Mouse (Mus musculus) heart, postnatal 0 days (tissue): ENCODE results near the gene Gm26741. TPM values are rescaled to one million over a fixed set of nuclear protein-coding genes. Genes with fewer than 3 reads are reported as not detected.

ENCODE experiments used
- ATAC-seq: fragments of 200-750 bp; cut with Nextera tagmentation; 2 replicates; pipeline ENCODE4 v1.8.0; 2017; ENCODE audit warnings: low read depth, moderate number of reproducible peaks, moderate library complexity; ENCODE audit not compliant: insufficient read depth
- DNase-seq: peaks from one replicate; pipeline ENCODE4 v3.0.0-alpha.2; 2016; ENCODE audit warnings: low spot score
- H3K27ac ChIP-seq: fragments of 300-500 bp; sonication (generic); 2 replicates; pipeline ENCODE4 v1.5.1; 2014; ENCODE audit warnings: low read depth, mild to moderate bottlenecking
- H3K27me3 ChIP-seq: fragments of 300-500 bp; sonication (generic); 2 replicates; pipeline ENCODE4 v1.6.1; 2014; ENCODE audit warnings: low read length, mixed read lengths; ENCODE audit not compliant: control insufficient read depth, insufficient read depth
- H3K36me3 ChIP-seq: fragments of 300-500 bp; sonication (generic); replicated peaks from 2 replicates; pipeline ENCODE4 v1.6.1; 2014; ENCODE audit warnings: low read length, mixed read lengths; ENCODE audit not compliant: control insufficient read depth, insufficient read depth
- H3K4me1 ChIP-seq: fragments of 300-500 bp; sonication (generic); 2 replicates; pipeline ENCODE4 v1.6.1; 2014; ENCODE audit warnings: antibody characterized with exemption; ENCODE audit not compliant: control insufficient read depth, insufficient read depth
- H3K4me2 ChIP-seq: fragments of 300-500 bp; sonication (generic); 2 replicates; pipeline ENCODE4 v1.6.1; 2014; ENCODE audit warnings: low read depth, mild to moderate bottlenecking, low read length, moderate library complexity
- H3K4me3 ChIP-seq: fragments of 300-500 bp; sonication (generic); 2 replicates; pipeline ENCODE4 v1.5.1; 2014; ENCODE audit warnings: low read depth, low read length
- H3K9ac ChIP-seq: fragments of 300-500 bp; sonication (generic); replicated peaks from 2 replicates; pipeline ENCODE4 v1.6.1; 2014; ENCODE audit warnings: low read depth, low read length, mixed read lengths
- H3K9me3 ChIP-seq: fragments of 300-500 bp; sonication (generic); replicated peaks from 2 replicates; pipeline ENCODE4 v1.6.1; 2016; ENCODE audit warnings: low read length; ENCODE audit not compliant: control insufficient read depth
- CTCF ChIP-seq: IDR thresholded peaks from 2 replicates; pipeline ENCODE4 v1.5.1; 2016; ENCODE audit warnings: antibody characterized with exemption, control low read depth, low read depth
- EP300 ChIP-seq: IDR thresholded peaks from 2 replicates; pipeline ENCODE4 v1.6.1; 2016; ENCODE audit warnings: antibody characterized with exemption, low read depth
- WGBS: fragments of 180-500 bp; shearing (Covaris S2); extraction: QIAGEN DNeasy Blood & Tissue Kit; methylation state at CpG from one replicate; pipeline ENCODE4 v1.1.7; 2014; 5-methylcytosine and 5-hydroxymethylcytosine counted together
- polyA plus RNA-seq: library from polyadenylated mRNA; unstranded; fragments of >200 nt; fragmentation: Nextera tagmentation; extraction: Ambion mirVana; gene quantifications from 2 replicates; pipeline ENCODE4 v1.2.1, GENCODE M21; 2015
- total RNA-seq: library from RNA; depleted of rRNA; stranded (reverse); fragments of >200 nt; gene quantifications from 2 replicates; pipeline ENCODE4 v1.2.3, GENCODE M21; 2014; ENCODE audit warnings: low replicate concordance; rRNA removed

Gm26741 gene
- total and polyA plus RNA-seq, 2 experiments from 2014 or later = not detected

DNA sequence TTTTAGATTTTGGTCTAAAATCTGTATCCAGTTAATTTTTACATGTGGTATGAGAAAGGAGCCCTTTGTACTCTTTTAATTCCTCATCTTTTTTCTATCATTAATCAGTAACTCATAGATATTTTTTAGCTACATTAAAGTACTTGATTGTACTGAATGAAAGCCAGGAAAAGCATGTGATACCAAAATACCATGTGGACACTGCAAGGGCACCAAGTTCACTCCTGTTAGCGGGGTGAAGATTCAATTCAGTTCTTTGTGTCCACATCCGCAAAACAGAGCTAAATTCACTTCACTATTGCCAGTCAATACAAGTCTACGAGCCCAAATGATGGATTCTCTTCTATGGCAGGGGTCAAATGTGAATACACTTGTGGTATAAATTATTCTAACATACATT lies 38.1 kb downstream of the Gm26741 start:
- TF ChIP-seq EP300 = no peak
- no peak for TF ChIP-seq CTCF
- H3K4me2 ChIP-seq = no peak overlapping the region
- DNase-seq = no peak
- no peaks in the 10 kb centered on the region for H3K36me3 ChIP-seq
- 82% methylated on average over 3 of the region's 3 CpGs for WGBS
- no peaks in the 10 kb centered on the region for H3K27me3 ChIP-seq
- no peaks in the 10 kb centered on the region for H3K9me3 ChIP-seq
- H3K27ac ChIP-seq = no peak overlapping the region
- H3K9ac ChIP-seq = no peak overlapping the region
- no peaks in the 10 kb centered on the region for H3K4me1 ChIP-seq
- ATAC-seq = no peak
- H3K4me3 ChIP-seq = no peak overlapping the region

GRCm38 (mm10) chr10:52398715-52399114 lies 40.1 kb downstream of the Gm26741 start:
- Histone ChIP-seq H3K9me3 (no peaks in the 10 kb centered on the region), H3K9ac (no peak overlapping the region), H3K4me1 (no peaks in the 10 kb centered on the region), H3K27ac (no peak overlapping the region), H3K27me3 (no peaks in the 10 kb centered on the region), H3K4me2 (no peak overlapping the region), H3K36me3 (no peaks in the 10 kb centered on the region), H3K4me3 (no peak overlapping the region)
- no peak for ATAC-seq
- DNase-seq = no peak
- 60% methylated on average over 2 of the region's 2 CpGs for WGBS
- TF ChIP-seq CTCF (no peak), EP300 (no peak)

GRCm38 (mm10) chr10:52399722-52400121 lies 41.2 kb downstream of the Gm26741 start:
- ATAC-seq = no peak
- TF ChIP-seq CTCF = no peak
- no peak for TF ChIP-seq EP300
- H3K9ac ChIP-seq = no peak overlapping the region
- no peak overlapping the region for H3K4me2 ChIP-seq
- DNase-seq = no peak
- H3K27me3 ChIP-seq = no peaks in the 10 kb centered on the region
- no peak overlapping the region for H3K27ac ChIP-seq
- 41% methylated on average over 3 of the region's 3 CpGs for WGBS
- no peaks in the 10 kb centered on the region for H3K4me1 ChIP-seq
- H3K4me3 ChIP-seq = no peak overlapping the region
- H3K36me3 ChIP-seq = no peaks in the 10 kb centered on the region
- H3K9me3 ChIP-seq = no peaks in the 10 kb centered on the region

DNA sequence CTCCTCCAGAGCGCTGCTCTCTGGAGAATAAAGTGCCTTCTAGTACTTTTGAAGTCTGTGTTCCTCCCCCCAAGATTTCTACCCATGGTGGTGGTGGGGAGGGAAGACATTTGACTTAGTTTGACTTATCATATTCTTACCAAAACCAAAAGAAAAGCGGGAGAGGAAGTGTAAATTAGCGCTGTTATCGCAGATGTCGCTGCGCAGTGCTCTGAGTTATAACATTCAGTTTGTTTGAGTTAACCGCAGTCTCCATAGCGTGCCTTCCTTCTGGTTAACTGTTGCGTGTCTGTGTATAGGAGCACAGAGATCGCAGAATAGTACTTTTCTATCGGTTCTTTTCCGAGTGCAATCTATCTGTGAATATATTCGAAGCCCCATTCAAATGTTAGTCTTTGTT lies 46.6 kb downstream of the Gm26741 start:
- no peak overlapping the region for H3K27ac ChIP-seq
- no peak for DNase-seq
- no peaks in the 10 kb centered on the region for H3K36me3 ChIP-seq
- no peak overlapping the region for H3K4me2 ChIP-seq
- 83% methylated on average over 13 of the region's 13 CpGs for WGBS
- no peaks in the 10 kb centered on the region for H3K4me1 ChIP-seq
- H3K27me3 ChIP-seq = no peaks in the 10 kb centered on the region
- ATAC-seq = no peak
- H3K9me3 ChIP-seq = no peaks in the 10 kb centered on the region
- no peak overlapping the region for H3K9ac ChIP-seq
- TF ChIP-seq EP300 (no peak), CTCF (no peak)
- H3K4me3 ChIP-seq = no peak overlapping the region

- no peaks in the 10 kb centered on the region for H3K36me3 ChIP-seq
- no peak for DNase-seq
- TF ChIP-seq CTCF (no peak), EP300 (no peak)
- H3K27me3 ChIP-seq = no peaks in the 10 kb centered on the region
- H3K9ac ChIP-seq = no peak overlapping the region
- H3K4me1 ChIP-seq = no peaks in the 10 kb centered on the region
- H3K27ac ChIP-seq = no peak overlapping the region
- H3K9me3 ChIP-seq = no peaks in the 10 kb centered on the region
- no peak overlapping the region for H3K4me2 ChIP-seq
- no peak overlapping the region for H3K4me3 ChIP-seq
- ATAC-seq = no peak
- 83% methylated on average over 2 of the region's 2 CpGs for WGBS
Observed at GRCm38 (mm10) chr10:52407526-52407925, 49.0 kb downstream of the Gm26741 start.

Other genes starting within 250 kb of the Gm26741 start
- gene Ros1, start 163.5 kb upstream of the Gm26741 start, total RNA-seq = not detected in 2 replicates
- gene Ros1, start 163.5 kb upstream of the Gm26741 start, polyA plus RNA-seq = not detected in 2 replicates
- gene Dcbld1, start 125.1 kb upstream of the Gm26741 start, total RNA-seq = 1.9 and 6.5 TPM in 2 replicates
- 4.1 and 5.1 TPM in 2 replicates for gene Dcbld1, start 125.1 kb upstream of the Gm26741 start, polyA plus RNA-seq
- gene Gopc, start 23.4 kb downstream of the Gm26741 start, total RNA-seq = 7.4 and 8.1 TPM in 2 replicates
- 9.2 and 10.1 TPM in 2 replicates for gene Gopc, start 23.4 kb downstream of the Gm26741 start, polyA plus RNA-seq
- not detected in 2 replicates for gene Nepn, start 30.2 kb downstream of the Gm26741 start, total RNA-seq
- 0.10 TPM in 1 of 2 replicates, not detected in the other for gene Nepn, start 30.2 kb downstream of the Gm26741 start, polyA plus RNA-seq
- gene Nus1, start 58.8 kb downstream of the Gm26741 start, total RNA-seq = 8.0 and 11.6 TPM in 2 replicates
- 6.5 and 7.2 TPM in 2 replicates for gene Nus1, start 58.8 kb downstream of the Gm26741 start, polyA plus RNA-seq